Mouse (Mus musculus) embryonic fibroblast, embryonic 13.5 days (primary cell): ENCODE measurements around the gene Pygo1.

Experiments used
- CTCF ChIP-seq: IDR thresholded peaks from 2 replicates; pipeline ENCODE4 v1.5.1; 2011; ENCODE audit warnings: mild to moderate bottlenecking, control low read depth, low read length, moderate library complexity, borderline replicate concordance; ENCODE audit not compliant: insufficient read depth
- POLR2A ChIP-seq: IDR thresholded peaks from 2 replicates; pipeline ENCODE4 v1.6.1; 2011; ENCODE audit warnings: low read depth, mild to moderate bottlenecking, control low read depth, low read length, moderate library complexity

DNA sequence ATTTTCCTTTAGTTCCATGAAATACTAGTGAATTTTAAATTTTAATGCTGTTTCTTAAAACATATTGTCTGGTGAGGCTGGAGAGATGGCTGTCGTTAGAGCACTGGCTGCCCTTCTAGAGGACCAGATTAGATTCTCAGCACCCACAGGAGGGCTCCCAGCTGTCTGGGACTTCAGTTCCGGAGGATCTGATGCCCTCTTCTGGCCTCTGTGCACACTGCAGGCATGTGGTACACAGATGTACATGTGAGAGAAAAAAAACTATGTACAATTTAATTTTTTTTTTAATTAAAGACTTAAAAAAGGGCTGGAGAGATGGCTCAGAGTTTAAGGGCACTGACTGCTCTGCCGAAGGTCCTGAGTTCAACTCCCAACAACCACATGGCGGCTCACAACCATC lies 9.9 kb downstream of the Pygo1 start:
- TF ChIP-seq POLR2A (no peak), CTCF (no peak)
